Mouse (Mus musculus) lung, adult 18-20 months (tissue): ENCODE results near the gene 9930111J21Rik1.
"Not testable (repeated sequence)": the region's sequence is repeated elsewhere in the genome, so short reads cannot be mapped to it uniquely, and the experiment has no call there.

Experiments used
- DNase-seq, 2 experiments: peaks; one replicate each; pipeline ENCODE4 v3.0.0; 2022; ENCODE audit warnings: mixed read lengths in 2 of 2

The 9930111J21Rik1 gene

DNA sequence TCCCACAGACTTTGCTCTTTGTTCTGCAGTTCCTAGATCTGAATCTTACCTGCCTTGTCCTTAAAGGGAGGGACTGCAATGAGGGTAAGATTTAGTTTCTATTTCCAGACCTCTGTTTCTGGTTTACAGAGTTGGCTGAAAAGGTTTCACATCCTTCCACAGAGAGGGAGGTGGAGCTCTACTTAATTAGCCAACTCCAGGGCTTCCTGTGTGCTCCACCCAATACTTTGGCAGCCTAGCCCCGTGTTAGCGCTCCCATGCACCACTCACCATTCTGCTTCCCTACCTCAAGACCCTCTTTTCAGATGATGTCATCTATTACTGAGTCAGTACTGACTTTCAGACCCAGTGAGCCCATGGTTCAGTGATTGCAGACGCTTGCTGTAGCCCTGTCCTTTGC is at the start of gene 9930111J21Rik1:
Gene 9930111J21Rik1 (minus strand): TSS at position 148 of the 400 bp plus-strand sequence.
- DNase-seq, result not testable (repeated sequence)

DNA sequence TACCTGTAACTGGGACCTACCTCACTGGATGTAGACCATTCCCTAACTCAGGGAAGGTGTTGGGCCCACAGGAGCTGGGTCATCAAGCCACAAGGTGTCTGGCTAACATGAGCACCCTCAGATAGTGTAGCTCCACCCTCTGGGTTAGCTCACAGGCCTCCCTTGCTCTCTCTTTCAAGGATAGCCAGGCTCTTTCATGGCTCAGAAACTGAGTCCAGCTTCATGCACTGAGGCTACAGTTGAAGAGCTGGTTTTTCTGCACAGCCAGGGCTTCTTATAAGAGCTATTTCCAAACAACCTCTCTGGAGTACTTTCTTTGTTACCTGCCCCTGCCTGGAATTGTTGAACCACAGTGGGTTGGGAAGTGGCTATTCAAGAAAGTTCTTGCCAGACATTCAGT is 32.9 kb upstream of the 9930111J21Rik1 start:
- DNase-seq, result not testable (repeated sequence)

DNA sequence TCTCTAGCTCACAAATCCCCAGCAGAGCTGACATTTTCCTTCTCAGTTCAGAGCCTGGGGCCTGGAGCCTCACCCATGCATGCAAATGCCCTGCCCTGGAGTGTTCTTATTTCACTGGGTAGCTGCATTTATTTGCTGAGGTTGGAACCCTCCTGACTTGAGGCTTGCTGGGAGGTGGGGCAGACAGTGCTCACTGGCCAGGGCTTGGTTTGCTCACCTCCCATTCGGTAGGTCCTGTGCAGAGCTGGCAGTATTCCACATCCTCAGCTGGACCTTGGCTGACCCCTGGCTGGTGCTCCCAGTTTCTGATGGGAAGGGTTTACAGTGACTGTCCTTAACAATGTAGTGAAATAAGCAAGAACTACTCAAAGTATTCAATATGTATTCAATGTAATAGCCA is 27.6 kb upstream of the 9930111J21Rik1 start:
- DNase-seq, result peak; percentile 10 to 28

DNA sequence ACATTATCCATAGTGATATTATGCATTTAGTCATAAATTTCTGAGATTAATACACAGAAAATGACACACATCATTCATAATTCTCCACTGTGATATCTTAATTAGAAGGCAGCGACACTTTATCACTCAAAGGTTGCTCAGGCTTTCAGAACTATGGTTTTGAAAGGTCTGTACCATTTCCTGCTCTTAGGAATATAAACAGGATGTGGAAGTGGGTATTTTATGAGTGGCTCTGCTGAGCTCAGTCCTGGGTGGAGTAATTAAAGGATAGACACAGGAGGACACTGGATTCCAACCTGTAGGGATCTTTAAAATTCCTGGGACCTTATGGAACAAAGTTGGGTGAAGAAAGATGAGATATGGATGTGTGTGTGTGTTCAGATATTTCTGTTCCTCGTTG is 27.1 kb upstream of the 9930111J21Rik1 start:
- DNase-seq, result not testable (repeated sequence)

DNA sequence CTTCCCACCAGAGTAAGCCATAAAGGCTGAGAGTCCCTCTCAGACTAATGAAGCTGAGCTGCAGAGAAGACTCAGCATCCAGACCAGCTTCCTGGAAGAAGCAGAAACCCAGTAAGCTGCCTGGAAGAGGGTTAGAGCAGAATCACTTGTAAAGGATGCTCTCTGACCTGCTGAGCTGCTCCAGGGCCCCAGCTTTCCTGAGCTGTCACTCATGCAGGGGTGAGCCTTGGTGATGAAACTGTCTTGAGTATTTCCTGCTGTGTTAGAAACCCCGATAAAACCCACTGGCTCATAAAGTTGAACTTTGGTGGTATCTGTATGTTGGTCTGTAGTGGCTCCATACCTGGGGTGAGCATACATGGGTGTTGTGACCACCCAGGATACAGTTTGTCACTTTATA is 21.2 kb upstream of the 9930111J21Rik1 start:
- not testable (repeated sequence) for DNase-seq

DNA sequence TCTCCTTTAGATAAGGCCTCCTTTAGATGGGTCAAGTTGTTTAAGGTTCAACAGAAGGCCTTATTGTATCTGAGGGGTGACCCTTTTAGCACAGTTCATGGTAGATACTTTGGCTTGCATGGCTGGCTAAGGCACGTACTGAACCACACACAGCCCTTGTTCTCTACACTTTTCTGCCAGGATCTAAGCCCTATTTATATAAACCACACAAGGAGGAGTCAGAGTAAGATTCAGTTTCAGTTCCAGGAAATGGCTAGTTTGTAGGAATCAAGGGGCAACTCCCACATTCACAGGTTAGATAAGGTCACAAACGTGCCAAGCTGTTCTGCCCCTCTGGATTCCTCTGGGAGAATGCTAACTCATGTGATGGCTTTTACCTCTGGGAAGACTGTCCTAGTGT is 14.8 kb upstream of the 9930111J21Rik1 start, which contains the start of gene Tgtp1:
Gene Tgtp1 (minus strand): TSS at position 155 of the 400 bp plus-strand sequence.
- peak in 1 of 2 experiments; percentile 10 for DNase-seq

DNA sequence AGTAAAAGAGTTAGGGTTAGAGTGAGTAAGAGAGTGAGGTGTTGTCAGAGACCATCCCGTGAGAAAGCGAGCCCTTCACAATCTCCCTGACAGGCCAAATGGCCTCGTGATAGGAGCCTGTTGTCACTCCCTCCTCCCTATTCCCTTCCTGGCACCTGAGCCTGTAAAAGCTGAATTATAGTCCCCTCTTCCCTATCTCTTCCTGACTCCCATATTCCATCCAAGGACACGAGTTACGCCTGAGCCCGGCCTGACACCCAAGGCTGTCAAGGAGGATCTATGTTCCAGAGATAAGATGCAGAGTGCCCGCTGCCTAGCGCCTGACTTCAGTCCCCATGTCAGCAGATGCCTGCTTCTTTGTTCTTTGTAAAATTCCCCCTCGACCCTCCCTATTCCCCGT is 14.1 kb upstream of the 9930111J21Rik1 start:
- not testable (repeated sequence) for DNase-seq

DNA sequence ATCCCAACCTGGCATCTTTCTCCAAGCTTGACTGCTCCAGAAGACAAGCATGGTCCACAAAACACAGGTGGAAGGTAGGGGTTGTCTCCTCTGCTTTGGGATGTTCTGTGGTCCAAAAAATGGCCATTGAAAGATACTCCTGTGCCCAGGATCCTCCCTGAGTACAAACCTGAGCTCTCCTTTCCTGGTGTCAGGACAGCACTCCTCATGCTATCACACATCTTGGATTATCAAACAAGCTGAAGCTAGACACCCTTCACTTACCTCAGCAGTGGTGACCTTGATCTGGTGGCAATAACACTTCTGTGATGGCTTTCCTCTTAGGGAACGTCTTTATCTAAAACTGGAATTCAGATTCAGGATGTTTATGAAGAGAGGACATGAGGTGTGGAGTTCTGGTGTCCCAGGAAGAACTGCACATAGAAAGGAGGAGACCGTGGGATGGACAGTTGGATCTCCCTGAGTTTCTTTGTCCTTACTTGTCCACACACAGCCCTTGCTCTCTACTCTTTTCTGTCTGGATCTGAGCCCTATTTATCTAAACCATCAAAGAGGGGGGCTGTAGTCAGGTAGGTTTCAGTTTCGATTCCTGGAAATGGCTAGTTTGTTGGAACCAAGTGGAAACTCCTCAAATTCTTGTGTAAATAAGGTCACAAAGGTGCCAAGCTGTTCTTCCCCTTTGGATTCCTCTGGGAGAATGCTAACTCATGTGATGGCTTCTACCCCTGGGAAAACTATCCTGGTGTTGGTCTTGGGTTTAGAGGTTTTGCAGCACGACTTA is 12.7 kb upstream of the 9930111J21Rik1 start, which contains the start of gene Gm12185:
Gene Gm12185 (minus strand): TSS at position 487 of the 781 bp plus-strand sequence.
- DNase-seq, result peak in 1 of 2 experiments; percentile 15

DNA sequence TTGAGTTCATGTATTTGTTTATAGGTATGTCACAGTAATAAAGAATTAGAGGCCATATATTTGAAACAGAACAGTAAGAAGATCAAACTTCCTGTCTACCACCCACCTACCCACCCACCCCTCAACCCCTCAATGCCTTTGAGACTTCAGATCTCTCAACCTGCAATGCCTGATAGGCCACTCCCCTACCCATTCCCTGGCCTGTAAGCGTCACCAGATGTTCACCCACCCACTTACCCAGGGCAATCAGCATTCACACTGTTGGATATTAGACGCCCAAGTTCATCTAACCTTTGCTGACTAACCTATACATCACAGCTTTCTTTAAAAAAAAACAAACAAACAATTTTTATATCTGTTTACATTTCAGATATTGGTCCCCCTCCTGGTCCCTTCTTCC is 10.8 kb upstream of the 9930111J21Rik1 start:
- not testable (repeated sequence) for DNase-seq

DNA sequence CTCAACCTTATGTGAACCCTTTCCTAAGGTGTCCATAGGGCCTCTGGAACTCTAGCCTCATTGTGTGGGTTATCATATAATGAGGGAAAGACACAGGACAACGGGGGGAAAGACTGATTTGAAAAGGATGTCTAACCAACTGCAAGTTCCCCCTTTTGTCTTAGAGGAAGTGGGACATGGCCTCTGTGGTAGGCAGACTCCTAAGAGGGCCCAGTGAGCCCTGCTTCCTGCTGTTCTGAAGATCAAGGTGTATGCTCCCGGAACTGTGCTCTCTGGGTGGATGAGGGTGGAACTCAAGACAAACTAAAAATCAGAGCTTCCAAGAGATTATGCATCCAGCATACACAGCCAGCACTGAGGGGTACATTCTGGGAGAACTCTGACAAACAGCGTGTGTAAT is 9.0 kb upstream of the 9930111J21Rik1 start:
- not testable (repeated sequence) for DNase-seq

DNA sequence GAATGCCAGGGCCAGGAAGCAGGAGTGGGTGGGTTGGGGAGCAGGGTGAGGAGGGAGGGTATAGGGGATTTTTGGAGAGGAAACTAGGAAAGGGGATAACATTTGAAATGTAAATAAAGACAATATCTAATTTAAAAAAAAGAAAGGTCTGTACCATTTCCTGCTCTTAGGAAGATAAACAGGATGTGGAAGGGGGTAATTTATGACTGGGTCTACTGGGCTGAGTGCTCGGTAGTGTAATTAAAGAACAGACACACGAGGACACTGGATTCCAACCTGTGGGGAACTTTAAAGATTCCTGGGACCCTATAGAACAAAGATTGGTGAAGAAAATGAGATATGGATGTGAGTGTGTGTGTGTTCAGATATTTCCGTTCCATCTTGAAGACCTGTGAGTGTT is 3.6 kb upstream of the 9930111J21Rik1 start:
- not testable (repeated sequence) for DNase-seq

DNA sequence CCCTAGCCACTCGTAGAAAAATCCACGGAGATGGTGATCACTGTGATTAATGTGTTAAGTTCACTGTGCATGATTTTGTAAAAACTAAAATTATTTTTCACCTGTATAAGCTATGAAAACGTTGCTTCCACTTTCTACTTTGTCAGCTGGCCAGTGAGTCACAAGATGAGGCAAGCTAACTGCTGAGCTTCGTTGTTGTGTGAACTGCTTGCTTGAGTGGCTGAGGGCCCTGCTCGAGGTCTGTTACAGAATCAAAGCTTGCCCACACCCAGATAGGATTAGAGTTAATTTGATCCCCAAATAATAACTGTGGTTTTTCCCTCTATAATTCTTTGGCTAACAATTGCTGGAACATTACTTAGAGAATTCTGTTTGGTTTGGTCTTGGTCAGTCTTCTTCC is 854 bp upstream of the 9930111J21Rik1 start:
- not testable (repeated sequence) for DNase-seq

DNA sequence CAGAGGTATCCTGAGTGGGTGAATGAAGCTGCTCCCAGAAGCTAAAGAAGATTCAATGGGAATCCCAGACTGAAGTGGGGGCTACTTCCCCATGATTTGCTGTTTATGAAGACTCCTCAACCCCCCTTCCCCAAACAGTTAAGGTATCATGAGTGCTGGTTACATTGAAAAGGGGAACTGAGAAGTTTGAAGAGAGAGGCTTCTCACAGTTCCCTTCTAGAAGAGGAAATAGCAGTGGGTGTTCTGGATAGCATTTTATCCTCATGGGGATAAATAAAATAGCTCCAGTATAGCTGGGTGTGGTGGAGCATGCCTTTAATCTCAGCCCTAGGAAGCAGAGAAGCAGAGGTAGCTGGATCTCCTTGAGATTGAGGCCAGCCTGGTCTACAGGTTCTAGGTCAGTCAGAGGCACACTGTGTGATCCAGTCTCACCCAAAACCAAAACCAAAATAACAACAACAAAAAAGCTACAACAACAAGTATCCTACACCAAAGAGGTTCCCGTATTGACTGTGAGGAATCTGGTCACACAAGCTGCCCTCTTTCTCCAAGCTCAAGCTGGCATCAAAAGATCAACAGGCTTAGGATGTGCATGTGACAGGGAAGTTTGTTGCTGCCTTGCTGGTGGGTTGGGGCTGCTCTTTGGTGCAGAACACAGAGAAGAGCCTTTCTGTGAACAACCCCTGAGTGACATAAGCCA is 808 bp downstream of the 9930111J21Rik1 start, which contains the start of gene Olfr56:
Gene Olfr56 (plus strand): TSS at position 650 of the 700 bp plus-strand sequence.
- not testable (repeated sequence) for DNase-seq

DNA sequence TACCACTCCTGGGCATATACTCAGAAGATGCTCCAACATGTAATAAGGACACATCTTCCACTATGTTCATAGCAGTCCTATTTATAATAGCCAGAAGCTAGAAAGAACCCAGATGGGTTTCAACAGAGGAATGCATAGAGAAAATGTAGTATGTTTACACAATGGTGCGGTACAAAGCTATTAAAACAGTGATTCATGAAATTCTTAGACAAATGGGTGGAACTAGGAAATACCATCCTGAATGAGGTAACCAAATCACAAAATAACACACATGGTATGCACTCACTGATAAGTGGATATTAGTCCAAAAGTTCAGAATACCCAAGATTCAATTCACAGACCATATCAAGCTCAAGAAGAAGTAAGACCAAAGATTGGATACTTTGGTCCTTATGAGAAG is 4.5 kb downstream of the 9930111J21Rik1 start:
- DNase-seq, result not testable (repeated sequence)

DNA sequence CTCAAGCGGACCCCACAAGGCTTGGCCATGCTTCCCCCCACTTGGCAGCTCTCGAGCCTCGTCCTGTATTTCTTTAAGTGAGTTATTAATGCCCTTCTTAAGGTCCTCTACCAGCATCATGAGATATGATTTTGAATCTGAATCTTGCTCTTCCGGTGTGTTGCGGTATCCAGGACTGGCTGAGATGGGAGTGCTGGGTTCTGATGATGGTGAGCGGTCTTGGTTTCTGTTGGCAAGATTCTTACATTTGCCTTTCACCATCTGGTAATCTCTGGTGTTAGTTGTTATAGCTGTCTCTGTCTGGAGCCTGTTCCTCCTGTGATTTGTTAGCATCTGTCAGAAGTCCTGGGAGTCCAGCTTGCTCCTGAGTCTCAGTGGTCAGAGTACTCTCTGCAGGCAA is 33.1 kb downstream of the 9930111J21Rik1 start, which contains the start of gene Psme2b:
Gene Psme2b (minus strand): TSS at position 101 of the 400 bp plus-strand sequence.
- not testable (repeated sequence) for DNase-seq

DNA sequence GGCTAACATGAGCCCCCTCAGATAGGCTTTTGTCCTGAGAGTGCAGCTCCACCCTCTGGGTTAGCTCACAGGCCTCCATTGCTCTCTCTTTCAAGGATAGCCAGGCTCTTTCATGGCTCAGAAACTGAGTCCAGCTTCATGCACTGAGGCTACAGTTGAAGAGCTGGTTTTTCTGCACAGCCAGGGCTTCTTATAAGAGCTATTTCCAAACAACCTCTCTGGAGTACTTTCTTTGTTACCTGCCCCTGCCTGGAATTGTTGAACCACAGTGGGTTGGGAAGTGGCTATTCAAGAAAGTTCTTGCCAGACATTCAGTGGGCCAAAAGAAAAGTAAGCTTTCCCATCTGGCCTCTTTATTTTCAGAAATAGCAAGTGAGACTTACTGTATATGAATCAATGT is 39.9 kb downstream of the 9930111J21Rik1 start:
- DNase-seq, result not testable (repeated sequence)

DNA sequence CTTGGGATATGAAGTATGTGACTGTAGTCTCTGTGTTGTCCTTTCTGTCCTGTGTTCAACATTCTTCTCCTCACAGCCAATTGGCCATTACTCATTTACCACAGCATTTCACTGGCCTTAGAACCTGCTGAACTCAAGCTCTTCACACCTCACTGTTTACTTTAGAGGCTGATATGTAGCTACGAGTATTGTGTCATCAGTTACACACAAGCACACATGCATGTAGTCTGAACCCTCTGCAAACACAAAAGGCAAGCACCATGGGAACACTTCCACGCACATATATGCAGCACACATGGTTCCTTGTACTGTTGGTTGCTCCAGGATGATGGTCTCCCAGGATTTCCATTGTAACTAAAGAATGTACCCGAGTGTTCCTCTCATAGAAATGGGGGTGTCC is 43.9 kb downstream of the 9930111J21Rik1 start:
- not testable (repeated sequence) for DNase-seq

DNA sequence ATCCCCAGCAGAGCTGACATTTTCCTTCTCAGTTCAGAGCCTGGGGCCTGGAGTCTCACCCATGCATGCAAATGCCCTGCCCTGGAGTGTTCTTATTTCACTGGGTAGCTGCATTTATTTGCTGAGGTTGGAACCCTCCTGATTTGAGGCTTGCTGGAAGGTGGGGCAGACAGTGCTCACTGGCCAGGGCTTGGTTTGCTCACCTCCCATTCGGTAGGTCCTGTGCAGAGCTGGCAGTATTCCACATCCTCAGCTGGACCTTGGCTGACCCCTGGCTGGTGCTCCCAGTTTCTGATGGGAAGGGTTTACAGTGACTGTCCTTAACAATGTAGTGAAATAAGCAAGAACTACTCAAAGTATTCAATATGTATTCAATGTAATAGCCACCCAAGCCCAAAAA is 45.3 kb downstream of the 9930111J21Rik1 start:
- peak in 1 of 2 experiments; percentile 7 for DNase-seq

DNA sequence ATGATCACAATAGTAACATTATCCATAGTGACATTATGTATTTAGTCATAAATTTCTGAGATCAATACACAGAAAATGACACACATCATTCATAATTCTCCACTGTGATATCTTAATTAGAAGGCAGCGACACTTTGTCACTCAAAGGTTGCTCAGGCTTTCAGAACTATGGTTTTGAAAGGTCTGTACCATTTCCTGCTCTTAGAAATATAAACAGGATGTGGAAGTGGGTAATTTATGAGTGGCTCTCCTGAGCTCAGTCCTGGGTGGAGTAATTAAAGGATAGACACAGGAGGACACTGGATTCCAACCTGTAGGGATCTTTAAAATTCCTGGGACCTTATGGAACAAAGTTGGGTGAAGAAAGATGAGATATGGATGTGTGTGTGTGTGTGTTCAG is 45.8 kb downstream of the 9930111J21Rik1 start:
- not testable (repeated sequence) for DNase-seq

DNA sequence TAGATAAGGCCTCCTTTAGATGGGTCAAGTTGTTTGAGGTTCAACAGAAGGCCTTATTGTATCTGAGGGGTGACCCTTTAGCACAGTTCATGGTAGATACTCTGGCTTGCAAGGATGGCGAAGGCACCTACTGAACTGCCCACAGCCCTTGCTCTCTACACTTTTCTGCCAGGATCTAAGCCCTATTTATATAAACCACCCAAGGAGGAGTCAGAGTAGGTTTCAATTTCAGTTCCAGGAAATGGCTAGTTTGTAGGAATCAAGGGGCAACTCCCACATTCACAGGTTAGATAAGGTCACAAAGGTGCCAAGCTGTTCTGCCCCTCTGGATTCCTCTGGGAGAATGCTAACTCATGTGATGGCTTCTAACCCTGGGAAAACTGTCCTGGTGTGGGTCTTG is 51.1 kb downstream of the 9930111J21Rik1 start:
- DNase-seq, result not testable (repeated sequence)

DNA sequence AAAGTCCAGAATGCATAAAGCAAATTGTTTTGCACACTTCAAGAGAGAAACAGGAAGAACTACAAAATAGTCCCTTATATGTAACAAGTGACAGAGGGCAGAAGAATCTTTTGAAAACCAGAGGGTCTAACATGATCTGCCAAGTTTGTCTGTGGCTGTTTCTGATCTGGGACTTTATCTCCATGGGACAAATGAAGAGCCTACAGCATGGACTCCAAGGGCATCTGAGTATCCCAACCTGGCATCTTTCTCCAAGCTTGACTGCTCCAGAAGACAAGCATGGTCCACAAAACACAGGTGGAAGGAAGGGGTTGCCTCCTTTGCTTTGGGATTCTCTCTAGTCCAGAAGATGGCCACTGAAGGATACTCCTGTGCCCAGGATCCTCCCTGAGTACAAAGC is 52.8 kb downstream of the 9930111J21Rik1 start:
- not testable (repeated sequence) for DNase-seq

DNA sequence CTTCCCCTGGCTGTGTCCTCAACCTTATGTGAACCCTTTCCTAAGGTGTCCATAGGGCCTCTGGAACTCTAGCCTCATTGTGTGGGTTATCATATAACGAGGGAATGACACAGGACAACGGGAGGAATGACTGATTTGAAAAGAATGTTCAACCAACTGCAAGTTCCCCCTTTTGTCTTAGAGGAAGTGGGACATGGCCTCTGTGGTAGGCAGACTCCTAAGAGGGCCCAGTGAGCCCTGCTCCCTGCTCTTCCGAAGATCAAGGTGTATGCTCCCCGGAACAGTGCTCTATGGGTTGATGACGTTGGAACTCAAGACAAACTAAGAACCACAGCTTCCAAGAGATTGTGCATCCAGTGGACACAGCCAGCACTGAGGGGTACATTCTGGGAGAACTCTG is 55.4 kb downstream of the 9930111J21Rik1 start:
- DNase-seq, result not testable (repeated sequence)

DNA sequence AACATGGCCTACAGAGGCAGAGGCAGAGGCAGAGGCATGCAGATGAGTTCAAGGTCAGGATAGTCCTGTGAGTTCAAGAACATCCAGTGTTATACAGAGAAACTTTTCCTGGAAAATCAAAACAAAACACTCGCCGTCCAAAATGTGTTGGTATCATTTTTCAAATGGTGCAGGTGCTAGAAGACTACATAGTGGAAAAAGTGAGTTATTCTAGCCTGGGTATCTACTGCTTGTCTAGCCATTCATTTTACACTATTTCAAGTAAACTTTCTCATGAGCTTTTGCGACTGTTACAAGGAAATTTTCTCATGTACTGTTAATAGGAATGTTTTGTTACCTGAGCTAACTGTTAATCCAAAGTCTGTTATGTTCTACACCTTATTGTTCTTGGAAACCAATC is 60.8 kb downstream of the 9930111J21Rik1 start:
- no peak for DNase-seq
